Mouse (Mus musculus): ENCODE results near the gene Tns3. TPM values are rescaled to one million over a fixed set of nuclear protein-coding genes. Genes with fewer than 3 reads are reported as not detected.

Tns3 gene
- polyA plus RNA-seq (2012; rRNA removed): 31.7 and 33.9 TPM in 2 replicates

GRCm38 (mm10) chr11:8664393-8664743 lies at the start of gene Tns3:
TSS of gene Tns3 (minus strand) at chr11:8664535.
- Histone ChIP-seq H3K4me3 (ENCODE audit: control insufficient read depth, insufficient read depth, low read length) (peak within 1 kb of the TSS; percentile 94), H3K36me3 (ENCODE audit: control insufficient read depth, insufficient read depth, low read length) (no peaks in the 10 kb centered on the region), H3K27ac (ENCODE audit: control insufficient read depth, insufficient read depth, low read length) (no peak within 1 kb of the TSS), H3K4me1 (replicated peaks; ENCODE audit: control insufficient read depth, insufficient read depth, low read length) (peaks cover 21% of the 10 kb centered on the region), H3K27me3 (ENCODE audit: control insufficient read depth, insufficient read depth, low read length) (no peaks in the 10 kb centered on the region)
- DNase-seq: no peak
- WGBS: under 1% methylated on average over 32 of the region's 37 CpGs
- TF ChIP-seq CTCF (IDR thresholded peaks at IDR 0.05; ENCODE audit: borderline replicate concordance, control insufficient read depth, extremely low read depth, insufficient read depth, low read length, poor library complexity) (peak; percentile 52; the same call in 1 of the 2 replicates), POLR2A (IDR thresholded peaks at IDR 0.05; ENCODE audit: control insufficient read depth, extremely low read depth, insufficient read depth, low read length, poor library complexity) (no peak)

GRCm38 (mm10) chr11:8706246-8707041 lies 42.1 kb upstream of the Tns3 start:
- Histone ChIP-seq H3K4me1 (replicated peaks; ENCODE audit: control insufficient read depth, insufficient read depth, low read length) (peaks cover 34% of the 10 kb centered on the region), H3K27me3 (ENCODE audit: control insufficient read depth, insufficient read depth, low read length) (no peaks in the 10 kb centered on the region), H3K36me3 (ENCODE audit: control insufficient read depth, insufficient read depth, low read length) (no peaks in the 10 kb centered on the region), H3K4me3 (ENCODE audit: control insufficient read depth, insufficient read depth, low read length) (no peak overlapping the region), H3K27ac (ENCODE audit: control insufficient read depth, insufficient read depth, low read length) (no peak overlapping the region)
- TF ChIP-seq POLR2A (IDR thresholded peaks at IDR 0.05; ENCODE audit: control insufficient read depth, extremely low read depth, insufficient read depth, low read length, poor library complexity) (no peak), CTCF (IDR thresholded peaks at IDR 0.05; ENCODE audit: borderline replicate concordance, control insufficient read depth, extremely low read depth, insufficient read depth, low read length, poor library complexity) (no peak)
- WGBS: 89% methylated on average over 8 of the region's 8 CpGs
- DNase-seq: no peak

DNA sequence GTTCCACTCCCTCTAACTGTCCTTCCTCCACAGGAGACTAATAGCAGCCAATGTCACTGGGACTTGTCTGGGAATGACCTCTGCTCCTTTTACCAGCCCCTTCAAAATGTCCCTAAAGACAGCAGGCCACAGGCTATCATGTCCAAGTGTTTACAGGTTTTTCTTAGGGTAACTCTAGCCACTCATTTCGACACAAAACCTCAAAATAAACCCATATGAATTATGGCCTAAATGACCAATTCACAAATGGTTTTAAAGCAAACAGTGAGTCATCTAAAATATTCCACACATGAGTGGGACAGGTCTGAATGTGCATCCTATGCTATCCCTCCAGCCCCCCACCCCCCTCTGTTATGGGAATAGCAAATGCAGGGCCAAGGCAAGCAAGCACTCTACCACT lies 40.8 kb upstream of the Tns3 start:
- H3K36me3 ChIP-seq (ENCODE audit: control insufficient read depth, insufficient read depth, low read length): no peaks in the 10 kb centered on the region
- TF ChIP-seq CTCF (IDR thresholded peaks at IDR 0.05; ENCODE audit: borderline replicate concordance, control insufficient read depth, extremely low read depth, insufficient read depth, low read length, poor library complexity): no peak
- no peak for TF ChIP-seq POLR2A (IDR thresholded peaks at IDR 0.05; ENCODE audit: control insufficient read depth, extremely low read depth, insufficient read depth, low read length, poor library complexity)
- 70% methylated on average over 1 of the region's 1 CpGs for WGBS
- H3K4me1 ChIP-seq (replicated peaks; ENCODE audit: control insufficient read depth, insufficient read depth, low read length): peaks cover 46% of the 10 kb centered on the region
- H3K4me3 ChIP-seq (ENCODE audit: control insufficient read depth, insufficient read depth, low read length): no peak overlapping the region
- DNase-seq: no peak
- no peak overlapping the region for H3K27ac ChIP-seq (ENCODE audit: control insufficient read depth, insufficient read depth, low read length)
- H3K27me3 ChIP-seq (ENCODE audit: control insufficient read depth, insufficient read depth, low read length): no peaks in the 10 kb centered on the region

- no peak for DNase-seq
- Histone ChIP-seq H3K27me3 (ENCODE audit: control insufficient read depth, insufficient read depth, low read length) (no peaks in the 10 kb centered on the region), H3K4me1 (replicated peaks; ENCODE audit: control insufficient read depth, insufficient read depth, low read length) (peaks cover 54% of the 10 kb centered on the region), H3K4me3 (ENCODE audit: control insufficient read depth, insufficient read depth, low read length) (no peak overlapping the region), H3K27ac (ENCODE audit: control insufficient read depth, insufficient read depth, low read length) (no peak overlapping the region), H3K36me3 (ENCODE audit: control insufficient read depth, insufficient read depth, low read length) (no peaks in the 10 kb centered on the region)
- no peak for TF ChIP-seq POLR2A (IDR thresholded peaks at IDR 0.05; ENCODE audit: control insufficient read depth, extremely low read depth, insufficient read depth, low read length, poor library complexity)
- TF ChIP-seq CTCF (IDR thresholded peaks at IDR 0.05; ENCODE audit: borderline replicate concordance, control insufficient read depth, extremely low read depth, insufficient read depth, low read length, poor library complexity): no peak
- 11% methylated on average over 6 of the region's 6 CpGs for WGBS
Observed at GRCm38 (mm10) chr11:8703876-8704275, 39.5 kb upstream of the Tns3 start.

DNA sequence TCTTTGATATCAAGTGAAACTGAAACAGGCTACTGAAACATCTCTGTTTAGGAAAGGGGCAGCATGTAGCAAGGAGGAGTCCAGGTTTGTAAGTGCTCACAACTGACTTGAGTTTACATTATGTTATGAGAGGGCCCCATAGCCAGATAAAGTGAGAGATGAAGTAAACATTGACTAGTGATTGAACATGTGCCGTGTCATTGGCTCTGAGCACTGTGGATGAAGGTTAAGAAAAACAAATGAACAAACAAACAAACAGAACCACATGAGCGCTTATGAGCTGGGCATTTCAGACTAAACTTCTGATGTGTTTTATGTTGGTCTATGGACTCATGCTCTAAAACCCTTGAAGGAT lies 38.2 kb upstream of the Tns3 start:
- H3K36me3 ChIP-seq (ENCODE audit: control insufficient read depth, insufficient read depth, low read length): no peaks in the 10 kb centered on the region
- H3K4me3 ChIP-seq (ENCODE audit: control insufficient read depth, insufficient read depth, low read length): no peak overlapping the region
- WGBS: 95% methylated on average over 2 of the region's 2 CpGs
- no peak for DNase-seq
- no peak overlapping the region for H3K27ac ChIP-seq (ENCODE audit: control insufficient read depth, insufficient read depth, low read length)
- H3K4me1 ChIP-seq (replicated peaks; ENCODE audit: control insufficient read depth, insufficient read depth, low read length): peaks cover 52% of the 10 kb centered on the region
- TF ChIP-seq CTCF (IDR thresholded peaks at IDR 0.05; ENCODE audit: borderline replicate concordance, control insufficient read depth, extremely low read depth, insufficient read depth, low read length, poor library complexity): no peak
- TF ChIP-seq POLR2A (IDR thresholded peaks at IDR 0.05; ENCODE audit: control insufficient read depth, extremely low read depth, insufficient read depth, low read length, poor library complexity): no peak
- H3K27me3 ChIP-seq (ENCODE audit: control insufficient read depth, insufficient read depth, low read length): no peaks in the 10 kb centered on the region

- Histone ChIP-seq H3K4me3 (ENCODE audit: control insufficient read depth, insufficient read depth, low read length) (no peak overlapping the region), H3K4me1 (replicated peaks; ENCODE audit: control insufficient read depth, insufficient read depth, low read length) (peaks cover 54% of the 10 kb centered on the region), H3K36me3 (ENCODE audit: control insufficient read depth, insufficient read depth, low read length) (no peaks in the 10 kb centered on the region), H3K27ac (ENCODE audit: control insufficient read depth, insufficient read depth, low read length) (no peak overlapping the region), H3K27me3 (ENCODE audit: control insufficient read depth, insufficient read depth, low read length) (no peaks in the 10 kb centered on the region)
- no peak for DNase-seq
- 36% methylated on average over 10 of the region's 10 CpGs for WGBS
- TF ChIP-seq CTCF (IDR thresholded peaks at IDR 0.05; ENCODE audit: borderline replicate concordance, control insufficient read depth, extremely low read depth, insufficient read depth, low read length, poor library complexity) (no peak), POLR2A (IDR thresholded peaks at IDR 0.05; ENCODE audit: control insufficient read depth, extremely low read depth, insufficient read depth, low read length, poor library complexity) (no peak)
Observed at GRCm38 (mm10) chr11:8701845-8702531, 37.7 kb upstream of the Tns3 start.

Data from thymus, adult 2 months (tissue).